Mouse (Mus musculus) lung, postnatal 0 days (tissue): ENCODE measurements around the gene Tmem45a2. TPM values are rescaled to one million over a fixed set of nuclear protein-coding genes. Genes with fewer than 3 reads are reported as not detected.

Experiments
- ATAC-seq: fragments of 200-750 bp; cut with Nextera tagmentation; 2 replicates; pipeline ENCODE4 v1.8.0; 2017; ENCODE audit warnings: moderate library complexity
- DNase-seq: peaks from one replicate; pipeline ENCODE4 v3.0.0-alpha.2; 2016; ENCODE audit warnings: low spot score
- H3K27ac ChIP-seq: fragments of 300-500 bp; sonication (generic); 2 replicates; pipeline ENCODE4 v1.5.1; 2014; ENCODE audit warnings: antibody characterized with exemption, mild to moderate bottlenecking, low read length, mixed read lengths
- H3K27me3 ChIP-seq: fragments of 300-500 bp; sonication (generic); replicated peaks from 2 replicates; pipeline ENCODE4 v1.6.1; 2014; ENCODE audit warnings: low read length, mixed read lengths; ENCODE audit not compliant: insufficient read depth
- H3K36me3 ChIP-seq: fragments of 300-500 bp; sonication (generic); 2 replicates; pipeline ENCODE4 v1.6.1; 2014; ENCODE audit warnings: low read length, mixed read lengths; ENCODE audit not compliant: insufficient read depth
- H3K4me1 ChIP-seq: fragments of 300-500 bp; sonication (generic); 2 replicates; pipeline ENCODE4 v1.6.1; 2014; ENCODE audit warnings: antibody characterized with exemption, low read depth, low read length, mixed read lengths; ENCODE audit not compliant: insufficient read depth
- H3K4me2 ChIP-seq: fragments of 300-500 bp; sonication (generic); replicated peaks from 2 replicates; pipeline ENCODE4 v1.6.1; 2014; ENCODE audit warnings: low read depth, mild to moderate bottlenecking, low read length, moderate library complexity, mixed read lengths
- H3K4me3 ChIP-seq: fragments of 300-500 bp; sonication (generic); 2 replicates; pipeline ENCODE4 v1.5.1; 2014; ENCODE audit warnings: low read depth, low read length
- H3K9ac ChIP-seq: fragments of 300-500 bp; sonication (generic); replicated peaks from 2 replicates; pipeline ENCODE4 v1.6.1; 2014; ENCODE audit warnings: low read depth, mild to moderate bottlenecking
- H3K9me3 ChIP-seq: fragments of 300-500 bp; sonication (generic); 2 replicates; pipeline ENCODE4 v1.6.1; 2016; ENCODE audit warnings: low read length, mixed read lengths
- CTCF ChIP-seq: IDR thresholded peaks from 2 replicates; pipeline ENCODE4 v1.5.1; 2016; ENCODE audit warnings: antibody characterized with exemption, mild to moderate bottlenecking
- EP300 ChIP-seq: IDR thresholded peaks from 2 replicates; pipeline ENCODE4 v1.6.1; 2016; ENCODE audit warnings: antibody characterized with exemption, mild to moderate bottlenecking, control low read depth
- WGBS: fragments of 180-500 bp; shearing (Covaris S2); extraction: QIAGEN DNeasy Blood & Tissue Kit; methylation state at CpG from one replicate; pipeline ENCODE4 v1.1.7; 2014; 5-methylcytosine and 5-hydroxymethylcytosine counted together
- polyA plus RNA-seq: library from polyadenylated mRNA; unstranded; fragments of >200 nt; fragmentation: Nextera tagmentation; extraction: Ambion mirVana; gene quantifications from 2 replicates; pipeline ENCODE4 v1.2.1, GENCODE M21; 2015

The Tmem45a2 gene
- polyA plus RNA-seq, 1 experiment from 2014 or later, result not detected

DNA sequence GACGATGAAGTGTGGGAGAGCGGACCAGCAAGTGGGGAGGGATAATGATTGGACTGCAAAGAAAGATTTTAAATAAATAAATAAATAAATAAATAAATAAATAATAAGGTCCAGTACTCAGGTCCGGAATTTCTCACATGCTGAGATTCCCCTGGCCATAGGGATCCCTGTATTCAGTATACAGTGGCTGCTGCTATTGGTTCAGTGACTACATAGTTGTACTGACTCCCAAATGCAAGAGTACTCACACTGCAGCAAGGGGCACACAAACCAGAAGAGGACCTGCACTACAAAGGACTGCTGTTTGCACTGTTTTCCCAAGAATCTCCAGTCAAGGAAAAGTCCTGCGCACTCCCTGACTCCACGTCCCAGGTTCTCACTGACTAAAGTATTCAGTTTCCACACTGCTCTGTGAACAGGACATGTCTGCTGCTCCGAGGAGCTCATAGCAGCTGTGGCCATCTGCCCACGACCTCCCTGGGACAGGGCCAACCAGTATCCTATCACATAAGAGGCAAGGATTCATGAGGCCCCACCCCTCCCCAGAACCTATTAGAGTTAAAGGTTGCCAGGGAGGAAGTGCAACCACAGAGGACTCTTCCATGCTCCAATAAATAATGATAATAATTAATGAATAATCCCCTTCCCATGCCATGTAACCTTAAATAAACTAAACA lies 27.4 kb upstream of the Tmem45a2 start:
- Histone ChIP-seq H3K27ac (no peak overlapping the region), H3K36me3 (no peaks in the 10 kb centered on the region), H3K27me3 (no peaks in the 10 kb centered on the region), H3K9me3 (no peaks in the 10 kb centered on the region), H3K4me1 (no peaks in the 10 kb centered on the region; the same call in 1 of the 2 replicates), H3K4me2 (no peak overlapping the region), H3K4me3 (no peak overlapping the region), H3K9ac (no peak overlapping the region)
- whole genome bisulfite sequencing, result 38% methylated on average over 7 of the region's 7 CpGs
- DNase-seq (no peak), ATAC-seq (no peak)
- no peak for TF ChIP-seq EP300
- no peak for TF ChIP-seq CTCF

GRCm38 (mm10) chr16:57092911-57093605 lies 21.9 kb upstream of the Tmem45a2 start:
- Histone ChIP-seq H3K27ac (no peak overlapping the region), H3K9ac (no peak overlapping the region), H3K27me3 (no peaks in the 10 kb centered on the region), H3K4me2 (no peak overlapping the region), H3K4me1 (no peaks in the 10 kb centered on the region), H3K4me3 (no peak overlapping the region), H3K9me3 (no peaks in the 10 kb centered on the region), H3K36me3 (no peaks in the 10 kb centered on the region)
- ATAC-seq, result no peak
- TF ChIP-seq CTCF (no peak), EP300 (no peak)
- WGBS, result 58% methylated on average over 6 of the region's 6 CpGs
- DNase-seq, result no peak

DNA sequence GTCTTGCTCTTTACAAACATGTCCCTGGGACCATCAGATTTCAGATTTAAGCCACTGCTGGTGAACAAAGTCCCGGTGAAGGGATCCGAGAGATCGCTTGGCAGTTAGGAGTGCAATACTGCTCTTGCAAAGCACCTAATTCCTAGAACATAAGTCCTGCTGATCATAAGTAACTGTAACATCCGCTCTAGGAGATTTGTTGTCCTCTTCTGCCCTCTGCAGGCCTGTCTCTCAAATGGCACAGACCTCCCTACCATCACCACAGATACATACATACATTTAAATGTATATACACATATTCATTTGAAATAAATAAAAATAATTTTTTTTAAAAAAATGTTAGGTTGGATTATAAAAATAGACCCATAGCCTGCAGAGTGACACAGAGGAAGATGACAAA lies 21.3 kb upstream of the Tmem45a2 start:
- Histone ChIP-seq H3K4me2 (no peak overlapping the region), H3K9ac (no peak overlapping the region), H3K4me1 (no peaks in the 10 kb centered on the region), H3K4me3 (no peak overlapping the region), H3K36me3 (no peaks in the 10 kb centered on the region), H3K27ac (no peak overlapping the region), H3K27me3 (no peaks in the 10 kb centered on the region), H3K9me3 (no peaks in the 10 kb centered on the region)
- DNase-seq, result peak; percentile 78
- peak; percentile 44; the same call in 1 of the 2 replicates for ATAC-seq
- whole genome bisulfite sequencing, result 28% methylated on average over 4 of the region's 4 CpGs
- TF ChIP-seq EP300 (no peak), CTCF (peak; percentile 75)

GRCm38 (mm10) chr16:57079577-57079976 lies 8.4 kb upstream of the Tmem45a2 start:
- Histone ChIP-seq H3K4me1 (no peaks in the 10 kb centered on the region), H3K9ac (no peak overlapping the region), H3K4me3 (no peak overlapping the region), H3K36me3 (no peaks in the 10 kb centered on the region), H3K9me3 (no peaks in the 10 kb centered on the region), H3K27me3 (no peaks in the 10 kb centered on the region), H3K4me2 (no peak overlapping the region), H3K27ac (no peak overlapping the region)
- TF ChIP-seq EP300 (no peak), CTCF (no peak)
- WGBS, result 60% methylated on average over 4 of the region's 4 CpGs
- DNase-seq, result no peak
- ATAC-seq, result no peak

DNA sequence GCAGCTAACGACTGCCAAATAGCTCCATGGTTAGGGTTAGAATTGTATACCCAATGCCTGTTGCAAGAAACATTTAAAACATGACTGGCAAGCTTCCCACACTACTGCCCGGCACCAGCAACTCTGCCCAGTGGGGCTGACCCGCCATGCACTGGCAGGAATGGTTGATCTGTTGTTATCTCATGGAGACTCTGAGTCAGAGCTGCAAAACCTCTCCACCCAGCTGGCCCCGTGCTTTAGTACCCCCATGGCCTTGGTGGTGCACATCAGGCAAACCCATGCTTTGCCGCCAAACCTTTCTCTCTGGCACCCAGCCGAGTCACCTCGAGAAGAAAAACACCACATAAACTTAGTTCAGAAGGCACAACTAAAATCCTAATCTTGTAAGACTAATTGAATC lies 4.8 kb upstream of the Tmem45a2 start:
- Histone ChIP-seq H3K36me3 (no peaks in the 10 kb centered on the region), H3K27ac (no peak overlapping the region), H3K4me1 (no peaks in the 10 kb centered on the region), H3K27me3 (no peaks in the 10 kb centered on the region), H3K9ac (no peak overlapping the region), H3K4me2 (no peak overlapping the region), H3K9me3 (no peaks in the 10 kb centered on the region), H3K4me3 (no peak overlapping the region)
- DNase-seq, result no peak
- ATAC-seq, result no peak
- WGBS, result 60% methylated on average over 7 of the region's 7 CpGs
- no peak for TF ChIP-seq CTCF

DNA sequence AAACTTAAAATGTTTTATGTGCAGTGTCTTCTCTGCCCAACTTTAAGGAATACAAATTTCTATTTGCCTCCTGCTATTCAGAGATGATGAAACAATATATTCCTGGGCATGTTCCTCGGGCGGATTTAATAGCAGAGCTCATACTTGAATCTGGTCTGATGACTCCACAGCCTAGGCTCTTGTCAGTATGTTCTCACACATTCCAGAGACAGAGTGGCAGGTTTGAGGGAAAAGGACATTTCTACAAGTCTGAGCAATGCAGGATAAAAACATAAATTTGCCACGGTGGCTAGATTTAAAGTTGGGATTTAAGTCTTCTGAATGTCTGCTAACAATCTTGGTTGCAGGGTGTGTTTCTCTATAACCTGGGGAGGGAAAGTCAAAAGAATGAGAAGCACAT lies 9.1 kb downstream of the Tmem45a2 start:
- no peak for DNase-seq
- no peaks in the 10 kb centered on the region for H3K9me3 ChIP-seq
- no peak overlapping the region for H3K27ac ChIP-seq
- no peak overlapping the region for H3K4me2 ChIP-seq
- no peak overlapping the region for H3K9ac ChIP-seq
- no peak overlapping the region for H3K4me3 ChIP-seq
- H3K27me3 ChIP-seq, result no peaks in the 10 kb centered on the region
- no peaks in the 10 kb centered on the region for H3K36me3 ChIP-seq
- ATAC-seq, result no peak
- 84% methylated on average over 3 of the region's 3 CpGs for WGBS
- no peaks in the 10 kb centered on the region for H3K4me1 ChIP-seq
- no peak for TF ChIP-seq CTCF
- TF ChIP-seq EP300, result no peak
